Mouse (Mus musculus) neural tube, embryonic 11.5 days (tissue): ENCODE measurements around the gene Rcor1. TPM values are rescaled to one million over a fixed set of nuclear protein-coding genes. Genes with fewer than 3 reads are reported as not detected.
A peak's percentile ranks its signal among the peaks of the same experiment; 100 is the strongest.

Source experiments
- ATAC-seq: fragments of 200-750 bp; cut with Nextera tagmentation; 2 replicates; pipeline ENCODE4 v1.8.0; 2017; ENCODE audit warnings: moderate number of reproducible peaks, mild to moderate bottlenecking, moderate TSS enrichment, moderate library complexity; ENCODE audit not compliant: insufficient read depth, low FRiP score, low TSS enrichment
- DNase-seq: peaks from one replicate; pipeline ENCODE4 v3.0.0-alpha.2; 2015; ENCODE audit warnings: low spot score
- H3K27ac ChIP-seq: fragments of 300-500 bp; sonication (generic); 2 replicates; pipeline ENCODE4 v1.5.1; 2014; ENCODE audit warnings: low read depth, mild to moderate bottlenecking, low read length
- H3K27me3 ChIP-seq: fragments of 300-500 bp; sonication (generic); 2 replicates; pipeline ENCODE4 v1.6.1; 2014; ENCODE audit warnings: mild to moderate bottlenecking, low read length, mixed read lengths; ENCODE audit not compliant: control insufficient read depth, insufficient read depth
- H3K36me3 ChIP-seq: fragments of 300-500 bp; sonication (generic); 2 replicates; pipeline ENCODE4 v1.6.1; 2014; ENCODE audit warnings: mild to moderate bottlenecking, low read length, moderate library complexity, mixed read lengths; ENCODE audit not compliant: control insufficient read depth, insufficient read depth
- H3K4me1 ChIP-seq: fragments of 300-500 bp; sonication (generic); 2 replicates; pipeline ENCODE4 v1.6.1; 2014; ENCODE audit warnings: low read length, mixed read lengths; ENCODE audit not compliant: control insufficient read depth, insufficient read depth
- H3K4me2 ChIP-seq: fragments of 300-500 bp; sonication (generic); 2 replicates; pipeline ENCODE4 v1.6.1; 2014; ENCODE audit warnings: low read depth, mild to moderate bottlenecking, moderate library complexity
- H3K4me3 ChIP-seq: fragments of 300-500 bp; sonication (generic); 2 replicates; pipeline ENCODE4 v1.5.1; 2014; ENCODE audit warnings: low read depth, low read length
- H3K9ac ChIP-seq: fragments of 300-500 bp; sonication (generic); 2 replicates; pipeline ENCODE4 v1.6.1; 2014; ENCODE audit warnings: mild to moderate bottlenecking, low read length
- H3K9me3 ChIP-seq: fragments of 300-500 bp; sonication (generic); 2 replicates; pipeline ENCODE4 v1.6.1; 2016; ENCODE audit warnings: low read length; ENCODE audit not compliant: control insufficient read depth
- WGBS: fragments of 180-500 bp; shearing (Covaris S2); extraction: QIAGEN DNeasy Blood & Tissue Kit; methylation state at CpG from one replicate; pipeline ENCODE4 v1.1.7; 2014; 5-methylcytosine and 5-hydroxymethylcytosine counted together
- polyA plus RNA-seq: library from polyadenylated mRNA; unstranded; fragments of >200 nt; fragmentation: Nextera tagmentation; extraction: Ambion mirVana; gene quantifications from 2 replicates; pipeline ENCODE4 v1.2.1, GENCODE M21; 2014

Rcor1 gene
- polyA plus RNA-seq, 1 experiment from 2014 or later, result 16.1 TPM

- peaks cover 13% of the 10 kb centered on the region for H3K4me1 ChIP-seq
- peak overlapping the region; percentile 38 for H3K9ac ChIP-seq
- WGBS, result 11% methylated on average over 16 of the region's 16 CpGs
- ATAC-seq (no peak), DNase-seq (peak; percentile 70)
- H3K4me3 ChIP-seq, result no peak overlapping the region
- H3K27me3 ChIP-seq, result no peaks in the 10 kb centered on the region
- peak overlapping the region; percentile 58; the same call in 1 of the 2 replicates for H3K27ac ChIP-seq
- no peaks in the 10 kb centered on the region for H3K36me3 ChIP-seq
- no peaks in the 10 kb centered on the region for H3K9me3 ChIP-seq
- peak overlapping the region; percentile 34 for H3K4me2 ChIP-seq
Observed at GRCm38 (mm10) chr12:111162312-111163061, 123.3 kb downstream of the Rcor1 start.

GRCm38 (mm10) chr12:111164310-111164751 is 125.2 kb downstream of the Rcor1 start:
- Histone ChIP-seq H3K4me1 (peaks cover 23% of the 10 kb centered on the region), H3K36me3 (no peaks in the 10 kb centered on the region)

GRCm38 (mm10) chr12:111165146-111165812 is 126.1 kb downstream of the Rcor1 start:
- H3K9ac ChIP-seq, result peak overlapping the region; percentile 85
- peaks cover 23% of the 10 kb centered on the region for H3K4me1 ChIP-seq
- H3K4me3 ChIP-seq, result no peak overlapping the region; the same call in 1 of the 2 replicates
- ATAC-seq (peak; percentile 21; the same call in 1 of the 2 replicates), DNase-seq (peak; percentile 50)
- WGBS, result 66% methylated on average over 10 of the region's 10 CpGs
- H3K4me2 ChIP-seq, result peak overlapping the region; percentile 61
- no peaks in the 10 kb centered on the region for H3K9me3 ChIP-seq
- H3K36me3 ChIP-seq, result no peaks in the 10 kb centered on the region
- H3K27ac ChIP-seq, result peak overlapping the region; percentile 90
- no peaks in the 10 kb centered on the region for H3K27me3 ChIP-seq

More at GRCm38 (mm10) chr12:111164310-111164751, 125.2 kb downstream of the Rcor1 start:
- ATAC-seq (peak; percentile 89), DNase-seq (peak; percentile 89)
- Histone ChIP-seq H3K27ac (peak overlapping the region; percentile 84), H3K27me3 (no peaks in the 10 kb centered on the region), H3K4me2 (peak overlapping the region; percentile 55), H3K9me3 (no peaks in the 10 kb centered on the region), H3K4me3 (peak overlapping the region; percentile 22), H3K9ac (peak overlapping the region; percentile 59)
- 2% methylated on average over 13 of the region's 13 CpGs for WGBS

Other genes with a start within 250 kb of the Rcor1 start
- 9.0 and 11.3 TPM in 2 replicates for gene Mok, start 198.4 kb upstream of the Rcor1 start, polyA plus RNA-seq
- gene Zfp839, start 189.1 kb upstream of the Rcor1 start, polyA plus RNA-seq, result 3.0 and 3.7 TPM in 2 replicates
- gene Cinp, start 150.2 kb upstream of the Rcor1 start, polyA plus RNA-seq, result 76.2 and 85.3 TPM in 2 replicates
- gene Tecpr2, start 150.1 kb upstream of the Rcor1 start, polyA plus RNA-seq, result 5.5 and 6.1 TPM in 2 replicates
- 9.6 and 12.1 TPM in 2 replicates for gene Ankrd9, start 60.3 kb upstream of the Rcor1 start, polyA plus RNA-seq
- gene Traf3, start 127.0 kb downstream of the Rcor1 start, polyA plus RNA-seq, result 15.4 and 16.2 TPM in 2 replicates
- not detected in 2 replicates for gene 4930595D18Rik, start 145.1 kb downstream of the Rcor1 start, polyA plus RNA-seq
- gene Amn, start 231.7 kb downstream of the Rcor1 start, polyA plus RNA-seq, result not detected in 2 replicates